ENCODE assay signal across 19 mouse cellular contexts in the genomic region with DNA sequence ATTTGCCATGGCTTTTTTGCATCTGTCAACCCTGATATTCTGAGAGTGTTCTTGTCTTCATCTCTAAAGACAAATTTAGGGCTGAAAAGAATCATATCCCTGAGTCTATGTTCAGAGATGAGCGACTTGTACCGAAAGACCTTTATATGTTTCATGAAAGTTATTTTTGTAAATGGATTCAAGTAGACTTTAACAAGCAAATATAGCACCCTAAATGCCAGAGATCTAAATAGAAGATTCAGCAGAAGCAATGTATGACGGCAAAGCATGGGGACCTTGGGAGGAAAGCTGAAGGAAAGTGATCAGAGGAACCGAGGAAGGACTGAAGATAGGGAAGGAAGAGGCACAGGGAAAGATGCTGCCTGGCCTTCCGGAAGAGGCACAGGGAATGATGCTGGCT.
A peak's percentile ranks its signal among the peaks of the same experiment; 100 is the strongest.
DNase-seq lines count a peak whose midpoint lies in the region; TF ChIP-seq lines count a peak whose summit lies in the region.
"Had no signal": no experiment of that assay in that cellular context is flagged by ENCODE, and none has a peak within 500 bp of the region (broad histone marks: within the 10 kb centered on the region; RNA-seq: fewer than 3 reads in every experiment).

No protein-coding gene starts in this region.

- no peak for TF ChIP-seq CTCF in layer of hippocampus, adult 2 months (conservative IDR thresholded peaks at IDR 0.05)
- no peak for TF ChIP-seq CTCF in cortical plate, adult 2 months (IDR thresholded peaks at IDR 0.05; ENCODE audit: extremely low read depth, insufficient read depth, low read length)
- no peak for TF ChIP-seq CTCF in gastrocnemius, adult 2 months (IDR thresholded peaks at IDR 0.05)

- TF ChIP-seq POLR2A in cortical plate, adult 2 months (IDR thresholded peaks at IDR 0.05; ENCODE audit: extremely low read depth, insufficient read depth, low read length), result 0 out of 2 replicates have a peak, but pooled peaks have one; percentile 29

- intact Hi-C loops in gastrocnemius, adult 2 months (cut with DNase I), result no loop called here

- no peak overlapping the region for H3K4me3 ChIP-seq in layer of hippocampus, adult 2 months
- no peak overlapping the region for H3K4me3 ChIP-seq in cortical plate, adult 2 months (ENCODE audit: insufficient read depth, low read length)
- no peak overlapping the region for H3K4me3 ChIP-seq in gastrocnemius, adult 2 months
- H3K4me3 ChIP-seq: embryonic facial prominence, embryonic 10.5 days; embryonic facial prominence, embryonic 12.5 days; forebrain, embryonic 13.5 days; forebrain, embryonic 15.5 days had no signal

- peaks cover 11% of the 10 kb centered on the region for H3K4me1 ChIP-seq in cortical plate, adult 2 months (ENCODE audit: control insufficient read depth, insufficient read depth, low read length)
- H3K4me1 ChIP-seq: embryonic facial prominence, embryonic 10.5 days; embryonic facial prominence, embryonic 12.5 days; forebrain, embryonic 13.5 days; forebrain, embryonic 15.5 days had no signal

- peak overlapping the region; percentile 36; the same call in 1 of the 2 replicates for H3K27ac ChIP-seq in layer of hippocampus, adult 2 months
- H3K27ac ChIP-seq in cortical plate, adult 2 months (ENCODE audit: insufficient read depth, low read length), result peak overlapping the region; percentile 98
- no peak overlapping the region for H3K27ac ChIP-seq in gastrocnemius, adult 2 months
- H3K27ac ChIP-seq: embryonic facial prominence, embryonic 10.5 days; embryonic facial prominence, embryonic 12.5 days; forebrain, embryonic 13.5 days; forebrain, embryonic 15.5 days had no signal

- no peak for DNase-seq in layer of hippocampus, adult 2 months (ENCODE audit: low spot score in 2 of 2)
- no peak for DNase-seq in layer of hippocampus, adult 9-11 months
- peak; percentile 70 for DNase-seq in brain, adult 2 months (ENCODE audit: low read depth, low spot score)
- no peak for DNase-seq in gastrocnemius, adult 2 months
- DNase-seq in thymus, postnatal 14 days, result no peak
- DNase-seq: adrenal gland, adult 2 months; adrenal gland, postnatal 10 days; adrenal gland, postnatal 25 days; cerebellum, adult 11-12 months; cerebellum, adult 2 months; cerebellum, adult 9-10 months; cerebellum, postnatal 10 days; cerebellum, postnatal 25 days; forebrain, postnatal 0 days had no signal
